Mouse (Mus musculus): ENCODE results near the gene Tacc3.

Gene Tacc3

GRCm38 (mm10) chr5:33654424-33654823, 3.5 kb upstream of the Tacc3 start:
- in situ Hi-C loops (cut with MboI; ENCODE audit: low sequenced_read_pairs) = no loop called here

GRCm38 (mm10) chr5:33655251-33655840, 2.6 kb upstream of the Tacc3 start:
- in situ Hi-C loops (cut with MboI; ENCODE audit: low sequenced_read_pairs) = no loop called here

- in situ Hi-C loops (cut with MboI; ENCODE audit: low sequenced_read_pairs) = no loop called here
Measured at GRCm38 (mm10) chr5:33656739-33657138, 1.2 kb upstream of the Tacc3 start.

GRCm38 (mm10) chr5:33657251-33657786, 609 bp upstream of the Tacc3 start:
- in situ Hi-C loops (cut with MboI; ENCODE audit: low sequenced_read_pairs) = no loop called here

- in situ Hi-C loops (cut with MboI; ENCODE audit: low sequenced_read_pairs) = no loop called here
Measured at GRCm38 (mm10) chr5:33658664-33659050, 729 bp downstream of the Tacc3 start.

- in situ Hi-C loops (cut with MboI; ENCODE audit: low sequenced_read_pairs) = no loop called here
Measured at GRCm38 (mm10) chr5:33668223-33668622, 10.3 kb downstream of the Tacc3 start.

GRCm38 (mm10) chr5:33671659-33672058, 13.7 kb downstream of the Tacc3 start:
- in situ Hi-C loops (cut with MboI; ENCODE audit: low sequenced_read_pairs) = no loop called here

GRCm38 (mm10) chr5:33674439-33674838, 16.5 kb downstream of the Tacc3 start:
- in situ Hi-C loops (cut with MboI; ENCODE audit: low sequenced_read_pairs) = no loop called here

- in situ Hi-C loops (cut with MboI; ENCODE audit: low sequenced_read_pairs) = no loop called here
Measured at GRCm38 (mm10) chr5:33675964-33676363, 18.0 kb downstream of the Tacc3 start.

- in situ Hi-C loops (cut with MboI; ENCODE audit: low sequenced_read_pairs) = no loop called here
Measured at GRCm38 (mm10) chr5:33678244-33678643, 20.3 kb downstream of the Tacc3 start.

GRCm38 (mm10) chr5:33681044-33681443, 23.1 kb downstream of the Tacc3 start:
- in situ Hi-C loops (cut with MboI; ENCODE audit: low sequenced_read_pairs) = no loop called here

- in situ Hi-C loops (cut with MboI; ENCODE audit: low sequenced_read_pairs) = no loop called here
Measured at GRCm38 (mm10) chr5:33681611-33682388, 23.9 kb downstream of the Tacc3 start.

GRCm38 (mm10) chr5:33682963-33683362, 25.0 kb downstream of the Tacc3 start:
- in situ Hi-C loops (cut with MboI; ENCODE audit: low sequenced_read_pairs) = no loop called here

GRCm38 (mm10) chr5:33683897-33684652, 26.1 kb downstream of the Tacc3 start:
- in situ Hi-C loops (cut with MboI; ENCODE audit: low sequenced_read_pairs) = no loop called here

- in situ Hi-C loops (cut with MboI; ENCODE audit: low sequenced_read_pairs) = loop anchor here (5.0 kb wide), 1 partner anchor 57 kb away; no protein-coding TSS in a partner anchor
Measured at GRCm38 (mm10) chr5:33684932-33685331, 27.0 kb downstream of the Tacc3 start.

- in situ Hi-C loops (cut with MboI; ENCODE audit: low sequenced_read_pairs) = loop anchor here (5.0 kb wide), 1 partner anchor 55 kb away; no protein-coding TSS in a partner anchor
Measured at GRCm38 (mm10) chr5:33687142-33687541, 29.2 kb downstream of the Tacc3 start.

GRCm38 (mm10) chr5:33688278-33689220, 30.6 kb downstream of the Tacc3 start:
- in situ Hi-C loops (cut with MboI; ENCODE audit: low sequenced_read_pairs) = loop anchor here (5.0 kb wide), 1 partner anchor 54 kb away; no protein-coding TSS in a partner anchor

GRCm38 (mm10) chr5:33689221-33689844, 31.4 kb downstream of the Tacc3 start:
- in situ Hi-C loops (cut with MboI; ENCODE audit: low sequenced_read_pairs) = loop anchor here (5.0 kb wide), 1 partner anchor 53 kb away; no protein-coding TSS in a partner anchor

GRCm38 (mm10) chr5:33689852-33690645, 32.1 kb downstream of the Tacc3 start:
- in situ Hi-C loops (cut with MboI; ENCODE audit: low sequenced_read_pairs) = loop anchor here (5.0 kb wide), 1 partner anchor 52 kb away; no protein-coding TSS in a partner anchor

Measured in CH12F3 (cell line).